Mouse (Mus musculus) midbrain, embryonic 15.5 days (tissue): ENCODE results near the gene Ascl2. TPM values are rescaled to one million over a fixed set of nuclear protein-coding genes. Genes with fewer than 3 reads are reported as not detected.

Source experiments
- ATAC-seq: fragments of 200-750 bp; cut with Nextera tagmentation; replicated peaks from 2 replicates; pipeline ENCODE4 v1.8.0; 2017; ENCODE audit warnings: moderate TSS enrichment
- H3K27ac ChIP-seq: fragments of 300-500 bp; sonication (generic); 2 replicates; pipeline ENCODE4 v1.5.1; 2015; ENCODE audit warnings: mild to moderate bottlenecking, inconsistent platforms
- H3K27me3 ChIP-seq: fragments of 300-500 bp; sonication (generic); replicated peaks from 2 replicates; pipeline ENCODE4 v1.6.1; 2015; ENCODE audit warnings: inconsistent platforms
- H3K36me3 ChIP-seq: fragments of 300-500 bp; sonication (generic); replicated peaks from 2 replicates; pipeline ENCODE4 v1.6.1; 2015; ENCODE audit warnings: inconsistent platforms
- H3K4me1 ChIP-seq: fragments of 300-500 bp; sonication (generic); 2 replicates; pipeline ENCODE4 v1.6.1; 2015; ENCODE audit warnings: inconsistent platforms
- H3K4me2 ChIP-seq: fragments of 300-500 bp; sonication (generic); 2 replicates; pipeline ENCODE4 v1.6.1; 2015; ENCODE audit warnings: inconsistent platforms, mild to moderate bottlenecking, moderate library complexity
- H3K4me3 ChIP-seq: fragments of 300-500 bp; sonication (generic); 2 replicates; pipeline ENCODE4 v1.5.1; 2015; ENCODE audit warnings: mild to moderate bottlenecking, inconsistent platforms
- H3K9ac ChIP-seq: fragments of 300-500 bp; sonication (generic); 2 replicates; pipeline ENCODE4 v1.6.1; 2015; ENCODE audit warnings: mild to moderate bottlenecking, inconsistent platforms
- H3K9me3 ChIP-seq: fragments of 300-500 bp; sonication (generic); 2 replicates; pipeline ENCODE4 v1.6.1; 2016; ENCODE audit warnings: inconsistent platforms
- WGBS: fragments of 180-500 bp; shearing (Covaris S2); methylation state at CpG from one replicate; pipeline ENCODE4 v1.1.7; 2015; ENCODE audit warnings: mixed read lengths; 5-methylcytosine and 5-hydroxymethylcytosine counted together
- polyA plus RNA-seq: library from polyadenylated mRNA; unstranded; fragments of >200 nt; fragmentation: Nextera tagmentation; extraction: Ambion mirVana; gene quantifications from 2 replicates; pipeline ENCODE4 v1.2.1, GENCODE M21; 2015

Gene Ascl2
- polyA plus RNA-seq, 1 experiment from 2014 or later = 0.58 TPM

GRCm38 (mm10) chr7:142995004-142995403 lies 25.9 kb upstream of the Ascl2 start:
- no peak overlapping the region for H3K9ac ChIP-seq
- no peaks in the 10 kb centered on the region for H3K4me1 ChIP-seq
- no peaks in the 10 kb centered on the region for H3K27me3 ChIP-seq
- no peak for ATAC-seq
- no peak overlapping the region for H3K27ac ChIP-seq
- H3K4me3 ChIP-seq = no peak overlapping the region
- no peak overlapping the region for H3K4me2 ChIP-seq
- no peaks in the 10 kb centered on the region for H3K9me3 ChIP-seq
- no peaks in the 10 kb centered on the region for H3K36me3 ChIP-seq

GRCm38 (mm10) chr7:142987718-142988117 lies 18.7 kb upstream of the Ascl2 start:
- no peak for ATAC-seq
- H3K9ac ChIP-seq = no peak overlapping the region
- H3K4me1 ChIP-seq = no peaks in the 10 kb centered on the region
- no peaks in the 10 kb centered on the region for H3K36me3 ChIP-seq
- H3K27ac ChIP-seq = no peak overlapping the region
- H3K4me2 ChIP-seq = no peak overlapping the region
- WGBS = 90% methylated on average over 3 of the region's 3 CpGs
- no peaks in the 10 kb centered on the region for H3K27me3 ChIP-seq
- H3K9me3 ChIP-seq = no peaks in the 10 kb centered on the region
- no peak overlapping the region for H3K4me3 ChIP-seq

GRCm38 (mm10) chr7:142985146-142985545 lies 16.1 kb upstream of the Ascl2 start:
- no peak overlapping the region for H3K27ac ChIP-seq
- no peak overlapping the region for H3K9ac ChIP-seq
- H3K9me3 ChIP-seq = no peaks in the 10 kb centered on the region
- H3K27me3 ChIP-seq = no peaks in the 10 kb centered on the region
- ATAC-seq = no peak
- no peaks in the 10 kb centered on the region for H3K4me1 ChIP-seq
- no peak overlapping the region for H3K4me2 ChIP-seq
- no peak overlapping the region for H3K4me3 ChIP-seq
- H3K36me3 ChIP-seq = no peaks in the 10 kb centered on the region
- WGBS = 96% methylated on average over 4 of the region's 4 CpGs

- H3K4me1 ChIP-seq = no peaks in the 10 kb centered on the region
- H3K9ac ChIP-seq = no peak overlapping the region
- no peak overlapping the region for H3K27ac ChIP-seq
- 73% methylated on average over 4 of the region's 4 CpGs for WGBS
- no peaks in the 10 kb centered on the region for H3K9me3 ChIP-seq
- H3K36me3 ChIP-seq = no peaks in the 10 kb centered on the region
- H3K27me3 ChIP-seq = no peaks in the 10 kb centered on the region
- H3K4me3 ChIP-seq = no peak overlapping the region
- no peak overlapping the region for H3K4me2 ChIP-seq
- no peak for ATAC-seq
Measured at GRCm38 (mm10) chr7:142981908-142982307, 12.8 kb upstream of the Ascl2 start.

- Histone ChIP-seq H3K36me3 (no peaks in the 10 kb centered on the region), H3K27me3 (peaks cover 70% of the 10 kb centered on the region), H3K9ac (peak overlapping the region; percentile 28), H3K4me3 (peak overlapping the region; percentile 44), H3K4me2 (peak overlapping the region; percentile 91), H3K27ac (no peak overlapping the region), H3K9me3 (no peaks in the 10 kb centered on the region), H3K4me1 (peaks cover 26% of the 10 kb centered on the region)
- WGBS = under 1% methylated on average over 90 of the region's 90 CpGs
- ATAC-seq = peak; percentile 87
Measured at GRCm38 (mm10) chr7:142967884-142968808, 918 bp downstream of the Ascl2 start.

- peak; percentile 34; the same call in 1 of the 2 replicates for ATAC-seq
- Histone ChIP-seq H3K4me2 (peak overlapping the region; percentile 91), H3K4me1 (peaks cover 26% of the 10 kb centered on the region), H3K4me3 (peak overlapping the region; percentile 44), H3K9me3 (no peaks in the 10 kb centered on the region), H3K27ac (no peak overlapping the region), H3K9ac (peak overlapping the region; percentile 28; the same call in 1 of the 2 replicates), H3K27me3 (peaks cover 70% of the 10 kb centered on the region), H3K36me3 (no peaks in the 10 kb centered on the region)
- WGBS = 1% methylated on average over 36 of the region's 36 CpGs
Measured at GRCm38 (mm10) chr7:142967414-142967883, 1.6 kb downstream of the Ascl2 start.

GRCm38 (mm10) chr7:142959752-142960151 lies 9.3 kb downstream of the Ascl2 start:
- H3K4me1 ChIP-seq = no peaks in the 10 kb centered on the region
- no peak overlapping the region for H3K9ac ChIP-seq
- peaks cover under 1% of the 10 kb centered on the region; the same call in 1 of the 2 replicates for H3K27me3 ChIP-seq
- no peak overlapping the region for H3K4me3 ChIP-seq
- H3K36me3 ChIP-seq = no peaks in the 10 kb centered on the region
- ATAC-seq = no peak
- no peak overlapping the region for H3K4me2 ChIP-seq
- no peak overlapping the region for H3K27ac ChIP-seq
- 56% methylated on average over 4 of the region's 4 CpGs for WGBS
- H3K9me3 ChIP-seq = no peaks in the 10 kb centered on the region

- Histone ChIP-seq H3K4me3 (no peak overlapping the region), H3K4me2 (no peak overlapping the region), H3K9me3 (no peaks in the 10 kb centered on the region), H3K36me3 (no peaks in the 10 kb centered on the region), H3K9ac (no peak overlapping the region), H3K27me3 (no peaks in the 10 kb centered on the region), H3K27ac (no peak overlapping the region), H3K4me1 (no peaks in the 10 kb centered on the region)
- no peak for ATAC-seq
- 93% methylated on average over 1 of the region's 1 CpGs for WGBS
Measured at GRCm38 (mm10) chr7:142958817-142959216, 10.2 kb downstream of the Ascl2 start.

- H3K36me3 ChIP-seq = no peaks in the 10 kb centered on the region
- 76% methylated on average over 2 of the region's 2 CpGs for WGBS
- H3K27me3 ChIP-seq = no peaks in the 10 kb centered on the region
- no peak overlapping the region for H3K27ac ChIP-seq
- H3K4me1 ChIP-seq = no peaks in the 10 kb centered on the region
- no peak overlapping the region for H3K9ac ChIP-seq
- H3K4me3 ChIP-seq = no peak overlapping the region
- H3K9me3 ChIP-seq = no peaks in the 10 kb centered on the region
- no peak for ATAC-seq
- H3K4me2 ChIP-seq = no peak overlapping the region
Measured at GRCm38 (mm10) chr7:142956018-142956417, 13.0 kb downstream of the Ascl2 start.

- WGBS = 8% methylated on average over 1 of the region's 1 CpGs
Measured at GRCm38 (mm10) chr7:142949568-142949967, 19.5 kb downstream of the Ascl2 start.

GRCm38 (mm10) chr7:142937631-142938030 lies 31.4 kb downstream of the Ascl2 start:
- Histone ChIP-seq H3K27ac (no peak overlapping the region), H3K9me3 (no peaks in the 10 kb centered on the region), H3K4me1 (no peaks in the 10 kb centered on the region), H3K36me3 (no peaks in the 10 kb centered on the region), H3K9ac (no peak overlapping the region), H3K27me3 (no peaks in the 10 kb centered on the region), H3K4me3 (no peak overlapping the region), H3K4me2 (no peak overlapping the region)
- no peak for ATAC-seq

More at GRCm38 (mm10) chr7:142949568-142949967, 19.5 kb downstream of the Ascl2 start:
- no peak for ATAC-seq
- no peak overlapping the region for H3K27ac ChIP-seq
- H3K9me3 ChIP-seq = no peaks in the 10 kb centered on the region
- no peak overlapping the region for H3K4me2 ChIP-seq
- no peaks in the 10 kb centered on the region for H3K27me3 ChIP-seq
- no peak overlapping the region for H3K4me3 ChIP-seq
- H3K9ac ChIP-seq = no peak overlapping the region
- no peaks in the 10 kb centered on the region for H3K4me1 ChIP-seq
- H3K36me3 ChIP-seq = no peaks in the 10 kb centered on the region

- Histone ChIP-seq H3K27ac (no peak overlapping the region), H3K36me3 (no peaks in the 10 kb centered on the region), H3K27me3 (no peaks in the 10 kb centered on the region), H3K4me1 (no peaks in the 10 kb centered on the region), H3K4me2 (no peak overlapping the region), H3K9me3 (no peaks in the 10 kb centered on the region), H3K9ac (no peak overlapping the region), H3K4me3 (no peak overlapping the region)
- no peak for ATAC-seq
- WGBS = 93% methylated on average over 14 of the region's 14 CpGs
Measured at GRCm38 (mm10) chr7:142935708-142936107, 33.4 kb downstream of the Ascl2 start.

GRCm38 (mm10) chr7:142932469-142932868 lies 36.6 kb downstream of the Ascl2 start:
- ATAC-seq = no peak
- Histone ChIP-seq H3K27me3 (no peaks in the 10 kb centered on the region), H3K4me1 (no peaks in the 10 kb centered on the region), H3K9me3 (no peaks in the 10 kb centered on the region), H3K4me3 (no peak overlapping the region), H3K36me3 (no peaks in the 10 kb centered on the region), H3K9ac (no peak overlapping the region), H3K27ac (no peak overlapping the region), H3K4me2 (no peak overlapping the region)
- 68% methylated on average over 3 of the region's 3 CpGs for WGBS
